Mouse (Mus musculus) E14TG2a.4 (cell line): ENCODE results near the gene Rnf168.

Source experiments
- CTCF ChIP-seq: conservative IDR thresholded peaks from 2 replicates; pipeline ENCODE4 v1.5.1; 2014; ENCODE audit warnings: low read length
- NANOG ChIP-seq: IDR thresholded peaks from 2 replicates; pipeline ENCODE4 v1.6.1; 2014; ENCODE audit warnings: borderline replicate concordance, low read length, mixed read lengths

DNA sequence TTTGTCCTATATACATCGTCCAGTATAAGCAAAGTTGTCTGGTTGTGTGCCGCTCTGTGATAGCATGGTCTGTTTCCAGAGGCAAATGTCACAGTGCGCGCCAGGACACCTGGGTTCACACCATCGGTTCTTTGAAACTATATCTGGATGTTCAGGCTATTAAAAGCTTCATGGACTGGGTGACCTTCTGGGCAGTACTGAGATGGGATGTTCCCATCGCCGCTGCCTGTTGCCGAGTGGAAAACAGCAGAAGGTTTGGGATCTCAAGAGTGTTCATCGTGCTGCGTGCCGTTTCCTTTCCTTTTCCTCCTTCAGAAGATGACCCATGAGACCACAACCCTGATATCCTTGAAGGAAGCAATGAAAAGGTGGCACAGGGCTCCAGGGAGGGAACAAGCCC is 6.0 kb upstream of the Rnf168 start, which contains the start of gene Smco1:
- TF ChIP-seq CTCF: no peak
- TF ChIP-seq NANOG: no peak
